Mouse (Mus musculus) cerebellum, postnatal 4 days (tissue): Measurements from ENCODE around the gene Ano10.
"Not testable (repeated sequence)": the region's sequence is repeated elsewhere in the genome, so short reads cannot be mapped to it uniquely, and the experiment has no call there.

Experiments used
- DNase-seq, 2 experiments: peaks; one replicate each; pipeline ENCODE4 v3.0.0; 2022; ENCODE audit warnings: low spot score in 2 of 2, mixed read lengths in 1 of 2

Gene Ano10

DNA sequence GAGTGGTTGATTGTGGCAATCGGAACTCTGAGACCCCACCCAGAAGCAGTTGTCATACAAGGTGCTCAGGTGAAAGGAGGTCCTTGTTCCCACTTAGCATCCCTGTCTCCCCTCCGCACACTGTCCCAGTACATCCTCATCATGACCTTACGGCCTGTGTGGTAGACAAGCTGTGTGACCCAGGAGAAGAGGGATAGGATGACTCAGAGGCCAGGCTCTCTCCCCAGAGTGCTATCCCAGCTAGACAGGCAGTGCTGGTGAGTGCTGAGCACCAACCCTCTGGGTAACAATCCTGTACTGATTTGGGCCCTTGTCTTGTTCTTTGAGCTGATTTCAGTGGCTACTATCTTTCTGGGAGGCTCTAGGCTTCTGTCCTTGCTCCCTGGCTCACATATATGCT, 95.6 kb downstream of the Ano10 start:
- no peak for DNase-seq

DNA sequence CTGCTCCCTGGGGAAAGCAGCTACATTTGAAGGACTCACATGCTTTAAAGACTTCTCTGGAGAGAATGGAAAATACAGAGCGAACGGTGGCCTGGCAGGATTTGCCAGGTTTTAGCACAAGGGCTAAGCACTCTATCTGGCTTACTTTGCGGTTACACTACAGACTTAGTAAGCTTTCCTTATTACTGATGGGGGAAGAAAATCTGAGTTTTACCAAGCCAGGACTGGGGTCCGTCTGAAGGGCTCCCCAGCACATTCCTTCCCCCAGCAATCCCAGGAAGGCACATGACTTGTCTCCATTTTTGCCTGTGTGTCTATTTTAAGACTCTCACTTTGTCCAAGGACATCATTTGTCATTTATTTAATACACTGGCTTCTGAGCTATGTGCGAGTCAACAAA, 97.2 kb downstream of the Ano10 start:
- no peak for DNase-seq

DNA sequence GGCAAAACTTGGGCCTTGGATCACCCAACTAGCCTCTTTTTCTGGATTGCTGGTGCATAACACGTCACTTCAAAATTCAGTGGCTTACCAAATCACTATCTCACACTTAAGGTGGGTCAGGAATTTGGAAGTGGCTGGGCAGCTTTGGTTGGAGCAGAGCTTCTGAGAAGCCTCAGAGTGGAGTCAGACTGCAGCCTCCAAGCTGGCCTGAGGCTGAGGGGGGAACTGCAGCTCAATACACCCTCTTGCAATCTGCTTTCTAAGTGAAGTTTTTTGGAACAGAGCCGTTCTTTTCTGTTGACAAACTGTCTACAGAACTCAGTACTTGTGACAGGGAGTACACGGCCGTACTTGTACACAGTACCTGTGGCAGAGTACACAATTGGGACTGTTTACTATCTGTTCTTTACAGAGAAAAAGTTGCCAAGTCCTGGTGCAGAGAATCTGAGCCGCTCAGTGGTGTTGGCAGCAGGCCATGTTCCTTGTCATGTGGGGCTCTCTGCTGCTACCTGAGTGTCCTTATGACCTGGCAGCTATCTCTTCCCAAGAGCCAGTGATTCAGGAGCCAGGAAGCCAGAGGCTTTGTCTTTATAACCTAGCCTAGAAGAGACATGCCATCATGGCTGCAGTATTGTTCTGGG, 99.1 kb downstream of the Ano10 start:
- DNase-seq, result no peak

DNA sequence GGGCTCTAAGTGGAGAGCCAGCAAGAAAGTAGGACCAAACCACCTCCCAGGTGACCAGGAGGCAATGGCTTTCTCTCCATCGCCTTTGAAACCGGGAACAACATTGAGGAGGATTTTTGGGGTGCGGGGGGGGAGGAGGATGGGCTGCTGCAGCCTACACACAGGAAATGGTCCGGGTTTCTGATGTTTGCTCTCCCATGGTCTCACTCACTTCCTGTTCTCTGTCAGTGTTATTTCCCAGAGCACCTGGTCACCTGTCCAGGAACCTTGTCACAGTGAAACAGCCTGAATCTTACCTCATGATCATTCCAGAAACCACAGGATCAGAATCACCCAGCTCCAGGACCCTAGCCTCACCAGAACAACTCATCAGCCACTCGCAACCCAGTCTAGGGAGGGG, 100.4 kb downstream of the Ano10 start:
- DNase-seq, result no peak

DNA sequence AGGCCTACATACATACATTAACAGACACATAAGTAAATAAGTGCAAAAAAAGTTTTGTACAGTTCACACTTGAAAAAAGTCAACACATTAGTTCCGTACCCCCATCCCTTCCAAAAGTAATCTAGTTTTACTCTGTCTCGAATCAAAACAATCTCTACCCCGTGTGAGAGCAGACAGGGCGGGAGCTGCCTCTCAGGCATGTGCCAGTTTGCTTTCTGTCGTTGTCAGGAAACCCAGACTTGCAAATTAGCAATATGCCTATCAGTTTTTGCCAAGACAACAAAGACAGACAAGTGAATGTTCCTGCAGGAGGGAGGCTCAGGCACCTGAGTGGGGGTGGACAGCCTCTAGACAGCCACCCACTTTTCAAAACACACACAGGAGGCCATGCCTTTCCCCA, 100.9 kb downstream of the Ano10 start:
- DNase-seq, result no peak

DNA sequence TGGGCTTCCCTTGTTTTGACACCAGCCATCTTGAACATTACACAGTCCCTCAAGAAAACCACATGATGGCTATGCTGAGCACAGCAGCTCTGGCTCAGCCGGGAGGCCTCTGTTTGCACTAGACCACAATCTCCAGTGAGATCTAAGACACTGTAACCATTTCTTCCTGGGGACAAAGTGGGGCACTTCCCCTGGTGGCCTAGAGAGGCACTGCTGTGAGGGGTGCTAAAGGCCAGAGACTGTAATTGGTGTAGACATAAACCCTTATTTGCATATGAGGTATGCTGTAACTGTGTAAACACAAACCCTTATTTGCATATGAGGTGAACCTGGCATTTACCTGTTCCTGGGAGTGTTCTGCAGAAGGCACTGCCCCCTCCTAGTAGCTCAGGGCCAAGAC, 105.5 kb downstream of the Ano10 start:
- DNase-seq, result no peak

DNA sequence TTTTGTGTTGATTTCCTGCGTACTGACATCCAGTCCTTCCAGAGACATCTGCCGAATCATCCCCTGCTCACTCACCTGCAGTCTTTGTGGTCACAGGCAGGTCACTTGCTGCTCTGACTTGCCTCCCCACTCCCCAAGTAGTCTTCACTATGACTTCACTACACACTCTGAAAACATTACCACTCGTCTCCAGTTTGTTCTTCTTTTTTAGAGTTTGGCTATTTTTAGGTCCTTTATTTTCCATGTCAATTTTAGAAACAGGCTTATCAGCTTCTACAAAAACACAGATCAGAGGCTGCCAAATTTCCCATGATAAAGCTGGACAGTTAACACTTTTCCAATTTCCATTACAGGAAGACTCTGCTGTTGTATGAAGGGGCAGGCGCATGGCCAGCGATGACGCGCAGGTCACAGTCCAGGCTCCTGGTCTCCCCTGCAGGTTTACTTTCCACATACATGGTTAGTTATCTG, 106.7 kb downstream of the Ano10 start:
- no peak for DNase-seq

DNA sequence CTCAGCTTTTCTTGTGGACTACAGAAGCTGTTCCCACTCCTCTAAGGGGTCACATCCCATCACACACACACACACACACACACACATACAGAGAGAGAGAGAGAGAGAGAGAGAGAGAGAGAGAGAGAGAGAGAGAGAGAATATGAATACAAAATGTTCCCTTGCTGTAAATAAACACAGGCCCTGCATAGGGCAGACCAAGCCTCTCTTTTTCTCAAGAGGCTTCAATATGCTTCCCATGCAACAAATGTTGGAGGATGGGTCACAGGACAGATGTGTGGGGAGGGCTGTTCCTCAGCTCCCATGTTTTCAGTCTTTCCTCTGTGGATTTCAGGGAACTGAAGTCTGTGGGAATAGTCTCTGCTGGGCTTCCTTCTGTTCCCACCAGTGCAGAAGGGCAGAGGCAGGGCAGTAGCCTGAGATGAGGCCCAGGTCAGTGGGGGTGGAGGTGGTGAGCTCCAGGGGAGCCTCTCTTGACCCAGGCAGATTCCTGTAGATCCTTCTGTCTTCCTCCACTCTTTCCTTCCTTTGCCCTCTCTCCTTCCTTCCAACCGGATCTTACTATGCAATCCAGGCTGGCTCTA, 107.5 kb downstream of the Ano10 start:
- no peak for DNase-seq

DNA sequence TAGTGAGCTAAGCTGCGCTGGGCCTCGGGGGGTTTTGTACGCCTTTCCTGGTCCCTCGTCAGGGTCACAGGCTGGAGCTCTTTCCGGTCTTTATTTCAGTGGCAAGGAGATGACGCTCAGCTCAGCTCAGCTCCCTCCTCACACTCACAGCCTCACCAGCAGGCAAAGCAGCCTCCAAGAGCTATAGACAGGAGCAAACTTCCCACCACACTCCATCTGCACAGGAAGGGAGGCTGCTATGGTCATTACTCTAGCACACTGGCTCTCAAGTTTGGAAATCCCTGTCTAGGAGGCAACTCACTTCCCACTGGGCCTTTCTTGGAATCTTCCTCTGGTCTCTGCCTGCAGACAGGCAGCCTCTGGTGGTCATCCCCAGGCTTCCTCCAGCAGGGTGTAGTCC, 108.3 kb downstream of the Ano10 start:
- DNase-seq, result no peak

DNA sequence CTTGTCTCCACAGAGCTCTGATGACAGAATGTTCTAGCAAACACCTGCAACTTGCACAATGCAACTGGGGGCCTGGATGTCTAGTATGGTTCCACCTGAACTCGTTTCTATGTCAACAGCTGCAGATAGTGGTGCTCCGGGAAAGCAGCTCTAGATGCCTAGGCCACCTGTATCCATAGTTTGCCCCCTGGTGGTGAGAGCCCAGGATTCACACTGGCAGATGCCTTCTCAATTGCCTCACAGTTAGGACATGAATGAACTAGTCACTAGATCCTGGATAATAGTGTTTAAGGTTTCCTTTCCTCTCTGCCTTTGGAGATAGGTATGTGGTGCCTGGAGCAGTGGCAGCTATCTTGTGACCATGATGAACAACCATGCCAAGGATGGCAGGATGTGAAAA, 109.2 kb downstream of the Ano10 start:
- peak; percentile 55 to 60 for DNase-seq

DNA sequence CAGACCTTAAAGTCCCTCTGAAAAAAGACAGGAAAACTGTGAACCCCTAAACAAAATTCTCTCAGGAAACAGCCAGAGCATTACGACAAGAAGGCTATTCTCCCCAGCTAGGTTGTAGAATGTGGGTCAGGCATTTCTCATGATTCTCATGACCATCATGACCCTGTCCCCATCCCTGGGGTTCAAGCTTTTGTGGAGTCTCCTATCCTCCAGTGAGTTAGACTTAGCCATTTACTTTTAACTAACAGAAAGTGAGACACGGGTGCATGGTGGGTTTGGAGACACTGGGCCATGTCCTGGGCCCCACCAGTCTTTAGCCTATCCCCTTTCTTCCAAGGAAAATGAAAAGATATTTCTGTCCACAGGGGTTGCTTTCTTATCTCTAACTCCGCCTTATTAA, 109.9 kb downstream of the Ano10 start:
- no peak for DNase-seq

DNA sequence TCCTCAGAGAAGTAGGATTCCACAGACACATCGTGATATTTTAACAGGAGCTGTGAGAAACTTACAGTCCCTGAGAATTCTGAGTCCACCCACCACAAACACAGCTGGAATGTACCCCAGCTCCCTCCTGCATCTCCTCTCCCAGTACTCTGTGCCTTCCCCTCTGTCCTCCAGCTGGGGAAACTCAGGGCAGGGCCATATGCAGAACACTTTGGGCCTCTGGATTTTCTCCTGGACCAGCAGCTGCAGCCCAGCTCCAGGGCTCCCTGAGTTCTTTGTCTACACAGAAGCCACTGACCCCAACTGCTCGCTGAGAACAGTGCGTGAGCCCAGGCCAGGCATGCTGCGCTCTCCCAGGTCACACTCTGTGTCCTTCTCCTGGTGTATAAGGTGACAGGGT, 111.1 kb downstream of the Ano10 start:
- no peak for DNase-seq

DNA sequence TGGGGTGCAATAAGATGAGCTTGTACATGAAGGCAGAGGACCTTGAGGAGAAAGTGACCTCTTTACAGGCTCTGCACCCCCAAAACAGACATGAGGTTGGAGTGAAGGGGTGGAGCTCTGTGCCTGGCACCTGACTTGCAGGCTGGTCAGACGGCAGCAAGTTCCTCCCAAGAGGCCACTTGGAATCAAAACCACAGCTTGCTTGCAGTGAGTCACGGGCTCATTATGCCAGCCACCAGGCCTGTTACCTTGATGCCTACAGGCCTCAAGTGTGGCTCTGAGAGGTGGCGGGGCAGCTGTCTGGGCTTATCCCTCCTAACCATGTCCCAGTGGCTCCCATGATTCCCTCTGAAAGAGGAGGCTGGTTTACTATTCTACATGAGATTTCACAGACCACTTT, 114.1 kb downstream of the Ano10 start:
- no peak for DNase-seq

DNA sequence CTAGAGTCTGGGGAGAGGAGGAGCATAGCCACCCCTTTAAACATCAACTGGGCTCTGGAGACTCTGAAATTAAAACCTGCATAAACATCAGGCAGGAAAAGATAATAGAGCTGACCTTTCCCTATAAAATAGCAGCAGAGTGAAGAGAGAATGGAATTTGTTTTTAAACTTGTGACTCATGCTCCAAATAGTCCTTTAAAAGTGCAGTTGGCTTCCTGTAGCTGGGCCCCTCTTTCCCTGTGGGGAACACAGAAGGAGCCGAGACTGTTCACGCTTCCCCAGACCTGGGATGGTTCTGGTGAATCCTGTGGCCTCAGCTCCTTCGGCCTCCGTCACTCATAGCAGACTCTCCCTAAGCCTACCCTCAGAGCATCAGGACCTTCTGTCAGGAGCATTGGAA, 115.8 kb downstream of the Ano10 start:
- DNase-seq, result no peak

DNA sequence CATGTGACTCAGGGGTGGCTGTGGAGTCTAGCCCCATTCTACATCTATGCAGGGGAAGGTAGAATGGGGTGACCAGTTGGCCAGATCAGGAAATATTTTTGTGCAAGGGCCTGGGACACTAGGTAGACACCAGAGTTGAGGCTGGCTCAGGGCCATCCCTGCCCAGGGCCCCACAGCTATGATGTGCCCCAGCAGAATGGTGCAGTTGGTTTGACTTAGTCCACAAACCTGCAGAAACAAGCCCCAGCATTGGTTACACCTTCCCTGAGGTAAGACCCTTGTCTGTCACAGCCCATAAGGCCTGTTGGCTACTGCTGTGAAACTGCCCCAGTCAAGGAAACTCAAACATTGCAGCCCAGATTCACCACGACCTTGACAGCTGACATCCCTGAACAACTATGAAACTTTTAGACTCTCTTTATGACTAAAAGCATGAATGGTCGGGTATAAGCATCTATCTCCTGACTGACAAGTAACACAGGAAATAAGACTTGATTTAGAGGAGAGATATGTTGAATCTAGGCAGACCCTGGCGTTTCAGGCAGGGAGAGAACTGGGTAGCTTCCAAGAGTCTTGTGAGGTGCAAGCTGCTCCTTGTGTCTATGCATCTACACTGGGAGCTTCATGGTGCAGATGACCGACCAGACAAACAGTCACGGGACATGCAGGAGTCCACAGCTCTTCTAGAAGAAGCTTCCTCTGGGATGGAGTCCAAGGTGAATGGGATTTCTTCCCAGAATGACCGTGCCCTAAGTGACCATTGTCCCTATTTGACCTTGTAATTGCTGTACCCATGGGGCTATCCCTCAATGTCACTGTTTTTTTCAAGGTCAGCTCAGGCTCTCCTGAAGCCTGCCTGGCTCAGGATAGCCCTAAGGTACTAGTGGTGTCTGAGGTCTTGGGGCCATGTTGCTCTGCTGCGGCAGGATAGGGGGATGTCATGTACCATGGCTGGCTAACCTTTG, 116.7 kb downstream of the Ano10 start:
- DNase-seq, result no peak

DNA sequence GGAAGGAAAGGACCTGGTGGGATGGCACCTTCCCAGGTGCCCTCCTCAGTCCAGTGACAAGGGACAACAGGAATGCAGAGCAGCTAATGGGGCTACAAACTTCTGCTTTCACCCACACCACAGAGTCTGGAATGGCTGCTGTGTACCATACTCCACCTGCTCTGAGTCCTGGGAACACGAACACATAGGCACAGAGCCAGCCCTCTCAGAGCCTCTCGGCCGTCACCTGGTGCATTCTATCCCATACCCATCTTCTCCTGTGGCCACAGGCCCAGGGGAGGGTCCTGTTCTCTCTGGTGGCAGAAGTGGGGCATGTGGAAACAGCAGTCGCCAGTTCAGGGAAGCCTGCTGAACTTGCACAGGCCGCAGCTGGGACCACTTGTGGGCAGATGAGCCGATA, 119.5 kb downstream of the Ano10 start:
- DNase-seq, result no peak

DNA sequence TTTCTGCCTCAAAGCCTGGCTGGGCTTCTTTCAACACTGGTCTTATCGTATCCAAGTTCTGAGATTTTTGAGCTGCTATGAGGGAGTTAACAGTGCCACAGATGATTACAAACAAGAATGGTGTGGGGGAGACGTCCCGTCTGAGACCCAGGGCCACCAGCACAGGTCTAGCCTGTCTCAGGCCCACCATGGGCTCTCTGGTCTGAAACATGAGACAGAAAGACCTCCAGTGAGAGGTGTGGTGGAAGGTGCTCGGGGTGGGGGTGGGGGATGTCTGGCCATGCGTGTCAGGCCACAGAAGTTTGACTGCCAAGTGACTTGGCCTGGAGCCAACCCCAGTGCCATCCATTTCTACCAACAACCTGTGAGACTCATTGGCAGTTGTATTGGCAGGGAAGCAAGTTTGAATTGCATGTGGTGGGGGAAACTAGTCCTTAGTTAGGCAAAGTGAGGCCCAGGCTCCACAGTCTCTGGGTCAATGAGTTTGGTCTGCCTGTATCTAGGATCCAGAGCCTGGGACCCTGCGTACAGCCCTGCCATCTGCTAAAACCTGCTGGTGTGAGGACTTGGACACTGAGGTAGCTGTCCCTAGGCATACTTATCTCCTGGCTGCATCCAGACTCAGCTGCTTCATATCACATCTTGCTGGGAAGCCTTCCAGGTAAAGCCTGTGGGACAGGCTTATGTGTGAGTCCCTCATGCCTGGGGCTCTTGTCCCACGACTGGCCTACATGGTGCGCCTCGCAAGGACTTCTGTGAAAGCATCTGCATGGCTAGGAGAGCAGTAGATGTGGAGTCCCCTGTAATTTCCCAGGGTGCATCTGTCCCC, 120.6 kb downstream of the Ano10 start:
- DNase-seq, result peak in 1 of 2 experiments; percentile 30

DNA sequence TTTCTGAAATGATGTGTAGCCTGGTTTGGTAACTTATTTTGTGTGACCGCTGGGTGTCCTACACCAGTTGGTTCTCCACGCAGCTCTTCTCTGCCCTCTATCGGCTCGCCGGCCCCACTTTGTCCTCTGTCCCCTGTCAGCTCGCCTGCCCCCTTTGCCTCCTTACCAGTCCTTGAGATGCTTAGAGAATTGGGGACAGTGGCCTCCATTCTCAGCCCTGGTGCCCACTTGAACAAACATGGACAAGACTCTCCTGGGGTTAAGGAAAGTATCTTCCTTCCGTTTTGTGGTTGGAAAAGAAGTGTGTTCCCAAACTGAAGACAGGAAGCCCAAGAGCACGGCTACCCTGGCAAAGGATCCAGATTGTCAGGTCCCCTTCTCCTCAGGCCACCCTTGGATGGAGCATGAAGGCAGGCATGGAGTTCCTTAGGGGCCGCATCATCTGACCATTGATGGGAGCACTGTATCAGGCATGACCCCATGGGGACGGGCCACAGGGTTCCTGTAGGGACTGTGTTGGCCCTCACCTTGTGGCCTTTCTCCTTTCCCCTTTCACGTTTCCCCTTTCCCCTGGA, 121.5 kb downstream of the Ano10 start:
- DNase-seq, result no peak

DNA sequence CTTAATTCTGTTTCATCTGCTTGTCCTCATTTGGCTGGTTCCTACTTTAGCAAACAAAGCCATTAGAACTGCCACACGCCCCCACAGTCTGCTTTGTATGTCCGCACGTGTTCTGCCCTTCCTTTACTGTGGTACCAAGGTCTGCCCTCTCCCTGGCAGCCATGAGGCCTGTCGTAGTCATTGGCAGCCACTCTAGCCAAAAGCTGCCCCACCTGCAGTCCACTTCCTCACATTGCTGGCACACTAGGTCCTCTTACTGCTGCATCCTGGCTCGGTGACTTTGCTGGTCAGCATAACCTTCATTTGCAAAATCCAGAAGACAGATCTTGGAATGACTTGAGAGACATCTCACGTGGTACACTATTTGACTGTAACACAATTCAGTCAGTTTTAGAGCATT, 124.3 kb downstream of the Ano10 start:
- DNase-seq, result no peak

DNA sequence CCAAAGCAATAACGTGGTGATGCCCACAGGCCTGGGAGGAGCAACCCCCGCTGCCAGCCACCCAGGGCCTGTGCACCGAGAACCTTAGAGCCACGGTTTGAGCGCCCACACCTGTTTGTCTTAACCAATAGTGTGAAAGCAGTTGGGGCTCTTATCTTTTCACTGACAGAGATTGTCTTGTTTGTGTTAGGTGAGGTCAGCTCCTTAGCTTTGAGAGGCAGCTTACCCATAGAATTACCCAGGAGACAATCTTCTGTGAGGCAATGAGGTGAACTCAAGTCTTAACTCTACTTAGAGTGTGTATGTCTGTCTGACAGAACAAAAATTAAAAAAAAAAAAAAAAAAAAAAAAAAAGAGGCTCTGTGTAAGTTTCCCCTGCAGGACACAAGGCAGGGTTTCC, 126.5 kb downstream of the Ano10 start:
- not testable (repeated sequence) for DNase-seq

DNA sequence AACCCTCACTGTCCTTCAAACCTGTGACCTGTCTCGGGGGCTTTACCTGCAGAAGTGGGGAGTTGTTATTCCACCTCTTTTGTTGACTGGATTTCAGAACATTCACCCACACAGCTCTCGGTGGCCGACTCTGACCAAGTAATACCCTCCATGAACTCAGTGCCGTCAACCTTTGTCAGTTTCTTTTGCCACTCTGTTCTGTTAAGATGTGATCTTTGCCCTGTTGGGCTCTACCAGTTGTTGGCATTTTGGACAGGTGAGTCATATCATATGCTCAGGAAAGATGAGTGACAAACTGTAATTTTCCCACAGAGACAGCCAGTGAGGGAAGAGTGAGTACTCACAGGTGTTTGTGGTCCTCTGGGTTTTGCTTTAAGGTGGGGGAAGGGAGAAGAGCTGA, 129.7 kb downstream of the Ano10 start:
- no peak for DNase-seq

DNA sequence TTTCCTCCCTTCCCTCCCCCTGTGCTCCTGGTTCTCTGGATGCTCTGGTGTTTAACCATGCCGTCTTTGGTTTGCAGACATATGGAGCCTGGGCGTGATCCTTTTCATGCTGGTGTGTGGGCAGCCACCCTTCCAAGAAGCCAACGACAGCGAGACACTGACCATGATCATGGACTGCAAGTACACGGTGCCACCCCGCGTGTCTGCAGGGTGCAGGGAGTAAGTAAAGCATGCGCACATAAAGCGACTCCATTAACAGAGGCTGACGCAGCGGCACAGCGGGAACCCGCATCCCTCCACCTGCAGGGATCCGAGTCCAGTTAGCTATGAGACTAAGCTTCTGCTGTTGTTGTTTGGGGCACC, 137.2 kb downstream of the Ano10 start:
- no peak for DNase-seq
